Mouse (Mus musculus) limb, embryonic 11.5 days (tissue): ENCODE measurements around the gene Arap2. TPM values are rescaled to one million over a fixed set of nuclear protein-coding genes. Genes with fewer than 3 reads are reported as not detected.
"Not testable (repeated sequence)": the region's sequence is repeated elsewhere in the genome, so short reads cannot be mapped to it uniquely, and the experiment has no call there.

ENCODE experiments used
- ATAC-seq: fragments of 200-750 bp; cut with Nextera tagmentation; 2 replicates; pipeline ENCODE4 v1.8.0; 2017; ENCODE audit warnings: low read depth; ENCODE audit not compliant: insufficient number of reproducible peaks, low FRiP score, low TSS enrichment
- DNase-seq: peaks from one replicate; pipeline ENCODE4 v3.0.0-alpha.2; 2015; ENCODE audit warnings: low spot score
- H3K27ac ChIP-seq: fragments of 300-500 bp; sonication (generic); replicated peaks from 2 replicates; pipeline ENCODE4 v1.5.1; 2014; ENCODE audit warnings: low read depth, mild to moderate bottlenecking, low read length
- H3K27me3 ChIP-seq: fragments of 300-500 bp; sonication (generic); 2 replicates; pipeline ENCODE4 v1.6.1; 2014; ENCODE audit warnings: mild to moderate bottlenecking, low read length, mixed read lengths; ENCODE audit not compliant: control insufficient read depth, insufficient read depth
- H3K36me3 ChIP-seq: fragments of 300-500 bp; sonication (generic); 2 replicates; pipeline ENCODE4 v1.6.1; 2014; ENCODE audit warnings: mild to moderate bottlenecking, low read length, moderate library complexity, mixed read lengths; ENCODE audit not compliant: control insufficient read depth, insufficient read depth
- H3K4me1 ChIP-seq: fragments of 300-500 bp; sonication (generic); 2 replicates; pipeline ENCODE4 v1.6.1; 2014; ENCODE audit warnings: low read length, mixed read lengths; ENCODE audit not compliant: control insufficient read depth, insufficient read depth
- H3K4me2 ChIP-seq: fragments of 300-500 bp; sonication (generic); 2 replicates; pipeline ENCODE4 v1.6.1; 2014; ENCODE audit warnings: low read depth, mild to moderate bottlenecking, moderate library complexity; ENCODE audit not compliant: severe bottlenecking
- H3K4me3 ChIP-seq: fragments of 300-500 bp; sonication (generic); 2 replicates; pipeline ENCODE4 v1.5.1; 2014; ENCODE audit warnings: low read depth, low read length
- H3K9ac ChIP-seq: fragments of 300-500 bp; sonication (generic); 2 replicates; pipeline ENCODE4 v1.6.1; 2014; ENCODE audit warnings: mild to moderate bottlenecking, low read length
- H3K9me3 ChIP-seq: fragments of 300-500 bp; sonication (generic); 2 replicates; pipeline ENCODE4 v1.6.1; 2016; ENCODE audit warnings: low read length; ENCODE audit not compliant: control insufficient read depth
- WGBS: fragments of 180-500 bp; shearing (Covaris S2); extraction: QIAGEN DNeasy Blood & Tissue Kit; methylation state at CpG from one replicate; pipeline ENCODE4 v1.1.7; 2014; 5-methylcytosine and 5-hydroxymethylcytosine counted together
- polyA plus RNA-seq: library from polyadenylated mRNA; unstranded; fragments of >200 nt; fragmentation: Nextera tagmentation; extraction: Ambion mirVana; gene quantifications from 2 replicates; pipeline ENCODE4 v1.2.1, GENCODE M21; 2014

Gene Arap2
- polyA plus RNA-seq, 1 experiment from 2014 or later, result 0.91 TPM

GRCm38 (mm10) chr5:62752934-62753333, 13.0 kb downstream of the Arap2 start:
- Histone ChIP-seq H3K27ac (no peak overlapping the region), H3K36me3 (no peaks in the 10 kb centered on the region), H3K4me3 (no peak overlapping the region), H3K9me3 (no peaks in the 10 kb centered on the region), H3K4me1 (no peaks in the 10 kb centered on the region), H3K27me3 (no peaks in the 10 kb centered on the region), H3K9ac (no peak overlapping the region), H3K4me2 (no peak overlapping the region)
- DNase-seq (no peak), ATAC-seq (no peak)
- 79% methylated on average over 3 of the region's 3 CpGs for WGBS

DNA sequence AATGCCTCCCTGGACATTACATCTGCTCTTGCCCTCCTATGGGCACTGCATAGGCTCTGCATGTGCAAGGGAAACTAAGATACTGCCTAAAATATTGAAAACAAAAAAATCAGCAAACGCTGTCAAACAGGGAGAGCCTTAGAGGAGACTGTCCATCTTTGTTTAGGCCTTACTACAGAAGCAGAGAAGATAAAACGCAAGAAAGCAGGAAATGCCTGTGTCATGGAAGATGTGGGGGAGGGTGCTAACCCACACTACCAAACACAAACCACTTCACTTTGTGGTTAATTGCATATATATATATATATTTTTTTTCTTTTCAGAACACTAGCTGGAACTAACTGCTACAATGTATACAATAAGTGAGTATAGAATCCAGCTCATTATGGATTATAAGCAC, 14.3 kb downstream of the Arap2 start:
- Histone ChIP-seq H3K4me1 (no peaks in the 10 kb centered on the region), H3K4me2 (no peak overlapping the region), H3K36me3 (no peaks in the 10 kb centered on the region), H3K9me3 (no peaks in the 10 kb centered on the region), H3K9ac (no peak overlapping the region), H3K4me3 (no peak overlapping the region), H3K27ac (no peak overlapping the region), H3K27me3 (no peaks in the 10 kb centered on the region)
- WGBS, result 71% methylated on average over 2 of the region's 2 CpGs
- DNase-seq (no peak), ATAC-seq (no peak)

- no peaks in the 10 kb centered on the region for H3K36me3 ChIP-seq
- no peak overlapping the region for H3K4me3 ChIP-seq
- H3K4me1 ChIP-seq, result no peaks in the 10 kb centered on the region
- DNase-seq (no peak), ATAC-seq (no peak)
- no peaks in the 10 kb centered on the region for H3K27me3 ChIP-seq
- H3K9ac ChIP-seq, result no peak overlapping the region
- H3K9me3 ChIP-seq, result no peaks in the 10 kb centered on the region
- 97% methylated on average over 2 of the region's 2 CpGs for WGBS
- H3K4me2 ChIP-seq, result no peak overlapping the region
- H3K27ac ChIP-seq, result no peak overlapping the region
Observed at GRCm38 (mm10) chr5:62748168-62748567, 17.8 kb downstream of the Arap2 start.

GRCm38 (mm10) chr5:62743220-62743922, 22.6 kb downstream of the Arap2 start:
- ATAC-seq, result no peak

DNA sequence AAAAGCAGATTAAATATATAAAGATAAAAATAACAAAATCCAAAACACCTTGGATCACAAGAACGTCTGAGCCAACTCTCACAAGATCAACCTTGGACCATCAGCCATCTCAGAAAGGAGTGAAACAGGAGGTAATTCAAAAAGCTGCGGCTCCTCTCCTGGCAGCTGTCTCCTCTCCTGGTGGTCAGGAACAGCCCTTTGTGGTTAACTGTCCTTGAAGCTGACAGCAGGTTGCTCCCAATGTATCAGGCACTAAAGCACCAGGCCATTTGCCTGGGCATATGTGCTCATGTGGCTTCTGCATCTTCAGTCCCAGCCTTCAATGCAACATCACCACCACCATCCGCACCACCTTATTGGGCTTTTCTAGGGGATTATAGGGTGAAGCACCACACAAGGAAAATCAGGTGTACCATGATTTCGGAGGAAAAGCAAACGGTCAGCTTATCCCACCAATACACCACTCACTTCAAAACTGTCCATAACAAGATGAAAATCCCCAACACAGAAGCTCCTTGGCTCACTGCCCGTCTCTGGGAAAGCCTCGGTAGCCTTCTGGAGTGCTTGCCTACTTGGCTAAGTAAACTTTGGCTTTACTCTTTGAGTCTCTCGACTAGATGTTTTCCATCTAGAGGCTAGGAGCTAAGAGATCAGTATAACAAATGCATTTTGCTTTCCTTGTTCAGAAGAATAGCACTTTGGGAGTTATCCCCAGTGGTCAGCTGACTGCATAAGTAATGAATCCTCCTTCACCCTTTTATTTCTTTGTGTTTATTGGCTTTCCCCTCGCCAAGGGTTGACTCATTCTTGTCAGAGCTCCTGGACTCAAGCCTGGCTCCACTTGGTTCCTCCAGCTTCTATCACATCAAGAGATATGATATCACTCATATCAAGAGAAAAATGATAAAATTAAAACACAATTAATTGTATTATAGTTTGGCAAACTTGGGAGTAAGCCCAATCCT, 26.2 kb downstream of the Arap2 start:
- Histone ChIP-seq H3K9me3 (no peaks in the 10 kb centered on the region), H3K4me3 (no peak overlapping the region), H3K27me3 (no peaks in the 10 kb centered on the region), H3K27ac (no peak overlapping the region), H3K4me1 (no peaks in the 10 kb centered on the region), H3K4me2 (no peak overlapping the region), H3K36me3 (no peaks in the 10 kb centered on the region), H3K9ac (no peak overlapping the region)
- DNase-seq (no peak), ATAC-seq (no peak)
- 87% methylated on average over 9 of the region's 9 CpGs for WGBS

More at GRCm38 (mm10) chr5:62743220-62743922, 22.6 kb downstream of the Arap2 start:
- Histone ChIP-seq H3K9ac (no peak overlapping the region), H3K9me3 (no peaks in the 10 kb centered on the region), H3K27ac (no peak overlapping the region), H3K36me3 (no peaks in the 10 kb centered on the region), H3K4me2 (no peak overlapping the region), H3K27me3 (no peaks in the 10 kb centered on the region), H3K4me3 (no peak overlapping the region), H3K4me1 (no peaks in the 10 kb centered on the region)
- DNase-seq, result no peak
- 83% methylated on average over 9 of the region's 9 CpGs for WGBS

DNA sequence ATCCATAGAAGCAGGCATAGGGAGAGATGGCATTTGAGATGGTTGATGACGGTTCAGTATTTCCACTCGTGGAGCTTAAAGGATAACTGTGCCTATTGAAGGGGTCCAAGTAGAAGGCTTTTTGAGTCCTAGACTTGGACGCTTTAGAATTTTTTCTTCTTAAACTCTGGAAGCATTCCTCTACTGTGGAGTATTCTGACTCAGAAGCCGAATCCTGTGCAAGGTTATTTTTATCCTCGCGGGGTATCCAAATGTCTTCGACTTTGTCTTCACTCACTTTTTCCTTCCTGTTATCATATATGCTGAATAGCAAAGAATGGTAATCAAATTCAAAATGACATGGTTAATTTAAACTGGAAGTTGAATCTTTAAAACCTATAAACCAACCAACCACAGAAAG, 35.4 kb downstream of the Arap2 start:
- not testable (repeated sequence) for H3K27ac ChIP-seq, H3K4me3 ChIP-seq, DNase-seq, H3K9ac ChIP-seq, H3K36me3 ChIP-seq, H3K9me3 ChIP-seq, ATAC-seq, H3K4me2 ChIP-seq, H3K27me3 ChIP-seq, H3K4me1 ChIP-seq
- WGBS, result 95% methylated on average over 7 of the region's 7 CpGs

DNA sequence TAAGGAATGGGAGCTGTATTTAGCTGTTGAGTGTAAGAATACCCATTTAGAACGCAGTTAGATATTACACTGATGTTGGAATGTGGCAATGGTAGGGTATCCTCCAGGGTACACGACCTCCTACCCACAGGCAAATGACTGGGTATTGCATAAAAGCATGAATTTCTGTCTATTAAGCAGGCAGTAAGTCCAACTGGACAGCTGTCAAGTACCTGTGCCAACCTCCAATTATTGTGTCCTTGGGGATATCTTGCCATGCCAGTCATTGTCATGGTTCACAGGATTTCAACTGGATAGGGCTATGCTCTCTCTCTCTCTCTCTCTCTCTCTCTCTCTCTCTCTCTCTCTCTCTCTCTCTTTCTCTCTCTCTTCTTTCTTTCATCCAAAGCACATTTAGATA, 40.4 kb downstream of the Arap2 start:
- DNase-seq (no peak), ATAC-seq (no peak)
- Histone ChIP-seq H3K27ac (no peak overlapping the region), H3K4me2 (no peak overlapping the region), H3K9ac (no peak overlapping the region), H3K4me3 (no peak overlapping the region), H3K4me1 (no peaks in the 10 kb centered on the region), H3K9me3 (no peaks in the 10 kb centered on the region), H3K36me3 (no peaks in the 10 kb centered on the region), H3K27me3 (no peaks in the 10 kb centered on the region)
- 80% methylated on average over 2 of the region's 2 CpGs for WGBS

GRCm38 (mm10) chr5:62723261-62724105, 42.5 kb downstream of the Arap2 start:
- Histone ChIP-seq H3K27ac (no peak overlapping the region), H3K9ac (no peak overlapping the region), H3K27me3 (no peaks in the 10 kb centered on the region), H3K36me3 (no peaks in the 10 kb centered on the region), H3K9me3 (no peaks in the 10 kb centered on the region), H3K4me3 (no peak overlapping the region), H3K4me2 (no peak overlapping the region), H3K4me1 (no peaks in the 10 kb centered on the region)
- ATAC-seq (no peak), DNase-seq (no peak)
- 80% methylated on average over 3 of the region's 3 CpGs for WGBS
